Mouse (Mus musculus) liver, embryonic 14.5 days (tissue): ENCODE measurements around the gene Atad1. TPM values are rescaled to one million over a fixed set of nuclear protein-coding genes. Genes with fewer than 3 reads are reported as not detected.
"Not testable (repeated sequence)": the region's sequence is repeated elsewhere in the genome, so short reads cannot be mapped to it uniquely, and the experiment has no call there.

Experiments
- ATAC-seq: fragments of 200-750 bp; cut with Nextera tagmentation; 2 replicates; pipeline ENCODE4 v1.8.0; 2017; ENCODE audit warnings: moderate number of reproducible peaks, mild to moderate bottlenecking, moderate library complexity; ENCODE audit not compliant: insufficient read depth
- DNase-seq, 3 experiments: peaks; one replicate each; pipeline ENCODE4 v3.0.0-alpha.2; 2012 to 2013; ENCODE audit warnings: low read depth in 3 of 3, low spot score in 3 of 3
- H3K27ac ChIP-seq: fragments of 300-500 bp; sonication (generic); 2 replicates; pipeline ENCODE4 v1.5.1; 2014; ENCODE audit warnings: moderate library complexity, mild to moderate bottlenecking, control low read depth, inconsistent platforms
- H3K27me3 ChIP-seq: fragments of 300-500 bp; sonication (generic); 2 replicates; pipeline ENCODE4 v1.6.1; 2014; ENCODE audit warnings: mild to moderate bottlenecking, low read length, moderate library complexity; ENCODE audit not compliant: control insufficient read depth, insufficient read depth
- H3K36me3 ChIP-seq: fragments of 300-500 bp; sonication (generic); replicated peaks from 2 replicates; pipeline ENCODE4 v1.6.1; 2014; ENCODE audit warnings: low read depth; ENCODE audit not compliant: control insufficient read depth, insufficient read depth
- H3K4me1 ChIP-seq, 2 experiments: fragments of 200-500 bp in 1 of 2; fragments of 300-500 bp in 1 of 2; sonication (generic) in 1 of 2; replicated peaks; 2 replicates each; pipeline ENCODE4 v1.6.1; 2012 to 2014; ENCODE audit warnings: antibody characterized with exemption in 1 of 2, inconsistent platforms in 1 of 2, low read length in 1 of 2; ENCODE audit not compliant: control insufficient read depth in 2 of 2, insufficient read depth in 2 of 2
- H3K4me2 ChIP-seq: fragments of 300-500 bp; sonication (generic); 2 replicates; pipeline ENCODE4 v1.6.1; 2014; ENCODE audit warnings: low read depth, mild to moderate bottlenecking, control low read depth, moderate library complexity
- H3K4me3 ChIP-seq, 2 experiments: fragments of 200-500 bp in 1 of 2; fragments of 300-500 bp in 1 of 2; sonication (generic) in 1 of 2; 2 replicates each; pipeline ENCODE4 v1.5.1; 2012 to 2014; ENCODE audit warnings: low read depth in 2 of 2, low read length in 2 of 2, mild to moderate bottlenecking in 2 of 2, control low read depth in 1 of 2, inconsistent platforms in 1 of 2, moderate library complexity in 1 of 2; ENCODE audit not compliant: insufficient read depth in 1 of 2
- H3K9ac ChIP-seq: fragments of 300-500 bp; sonication (generic); replicated peaks from 2 replicates; pipeline ENCODE4 v1.6.1; 2014; ENCODE audit warnings: mild to moderate bottlenecking, control low read depth, moderate library complexity
- H3K9me3 ChIP-seq: fragments of 300-500 bp; sonication (generic); 2 replicates; pipeline ENCODE4 v1.6.1; 2016; ENCODE audit warnings: low read length, mixed read lengths; ENCODE audit not compliant: control insufficient read depth
- CTCF ChIP-seq: IDR thresholded peaks from 2 replicates; pipeline ENCODE4 v1.5.1; 2016; ENCODE audit warnings: antibody characterized with exemption, low read depth, control low read depth
- EP300 ChIP-seq: IDR thresholded peaks from 2 replicates; pipeline ENCODE4 v1.6.1; 2016; ENCODE audit warnings: antibody characterized with exemption, low read depth
- WGBS: fragments of 180-500 bp; shearing (Covaris S2); extraction: QIAGEN DNeasy Blood & Tissue Kit; methylation state at CpG from one replicate; pipeline ENCODE4 v1.1.7; 2014; ENCODE audit not compliant: insufficient replicate concordance; 5-methylcytosine and 5-hydroxymethylcytosine counted together
- polyA plus RNA-seq, 2 experiments: library from polyadenylated mRNA; depleted of rRNA in 1 of 2; stranded (reverse) in 1 of 2; unstranded in 1 of 2; fragments of >200 nt; fragmentation: Nextera tagmentation in 1 of 2; extraction: Ambion mirVana in 1 of 2; gene quantifications; 2 replicates each; pipeline versions ENCODE4 v1.2.1 to v1.2.3; 2012 to 2014

The Atad1 gene
- polyA plus RNA-seq (2012; rRNA removed): 6.5 and 9.9 TPM in 2 replicates
- 20.9 and 22.3 TPM in 2 replicates for polyA plus RNA-seq (2014; fragmentation: Nextera tagmentation; extraction: Ambion mirVana)

GRCm38 (mm10) chr19:32739686-32740085, at the start of gene Atad1:
TSS of gene Atad1 (minus strand) at chr19:32739786.
- DNase-seq: no peak
- no peak within 1 kb of the TSS for H3K4me2 ChIP-seq
- no peaks in the 10 kb centered on the region for H3K4me1 ChIP-seq
- no peak within 1 kb of the TSS for H3K27ac ChIP-seq
- 72% methylated on average over 4 of the region's 4 CpGs for WGBS
- no peak within 1 kb of the TSS for H3K9ac ChIP-seq
- H3K36me3 ChIP-seq: no peaks in the 10 kb centered on the region
- H3K4me3 ChIP-seq: no peak within 1 kb of the TSS
- no peak for ATAC-seq
- TF ChIP-seq CTCF (no peak), EP300 (no peak)
- no peaks in the 10 kb centered on the region for H3K9me3 ChIP-seq
- no peaks in the 10 kb centered on the region for H3K27me3 ChIP-seq

- not testable (repeated sequence) for H3K9me3 ChIP-seq, H3K4me2 ChIP-seq, H3K9ac ChIP-seq, H3K36me3 ChIP-seq, H3K27me3 ChIP-seq, H3K4me3 ChIP-seq, DNase-seq, H3K27ac ChIP-seq, ATAC-seq
- H3K4me1 ChIP-seq: peaks cover 0 to 15% of the 10 kb centered on the region in 2 experiments; a peak in 2 of 4 replicates
- 40% methylated on average over 3 of the region's 3 CpGs for WGBS
These were observed 48.4 kb upstream of the Atad1 start for GRCm38 (mm10) chr19:32788016-32788415.

GRCm38 (mm10) chr19:32787388-32787787, 47.8 kb upstream of the Atad1 start:
- H3K9me3 ChIP-seq, H3K4me3 ChIP-seq, DNase-seq, H3K27me3 ChIP-seq, H3K36me3 ChIP-seq, H3K27ac ChIP-seq, H3K9ac ChIP-seq, H3K4me2 ChIP-seq, ATAC-seq: not testable (repeated sequence)
- WGBS: 30% methylated on average over 4 of the region's 4 CpGs
- peaks cover 0 to 15% of the 10 kb centered on the region in 2 experiments; a peak in 2 of 4 replicates for H3K4me1 ChIP-seq

- Histone ChIP-seq H3K27me3 (no peaks in the 10 kb centered on the region), H3K4me2 (no peak overlapping the region), H3K36me3 (no peaks in the 10 kb centered on the region), H3K9me3 (no peaks in the 10 kb centered on the region), H3K9ac (no peak overlapping the region), H3K27ac (no peak overlapping the region), H3K4me3 (no peak overlapping the region), H3K4me1 (peaks cover 0 to 6% of the 10 kb centered on the region in 2 experiments; a peak in 2 of 4 replicates)
- no peak for ATAC-seq
- 65% methylated on average over 5 of the region's 5 CpGs for WGBS
- no peak for TF ChIP-seq EP300
- TF ChIP-seq CTCF: no peak
- DNase-seq: no peak
These were observed 41.9 kb upstream of the Atad1 start for GRCm38 (mm10) chr19:32781305-32782071.

- no peak overlapping the region for H3K9ac ChIP-seq
- no peak for TF ChIP-seq EP300
- H3K27ac ChIP-seq: no peak overlapping the region
- DNase-seq (no peak), ATAC-seq (no peak)
- 28% methylated on average over 3 of the region's 3 CpGs for WGBS
- no peaks in the 10 kb centered on the region for H3K9me3 ChIP-seq
- H3K27me3 ChIP-seq: no peaks in the 10 kb centered on the region
- no peaks in the 10 kb centered on the region for H3K36me3 ChIP-seq
- no peak overlapping the region for H3K4me2 ChIP-seq
- no peak overlapping the region for H3K4me3 ChIP-seq
- peaks cover 0 to 6% of the 10 kb centered on the region in 2 experiments; a peak in 2 of 4 replicates for H3K4me1 ChIP-seq
These were observed 39.5 kb upstream of the Atad1 start for GRCm38 (mm10) chr19:32779131-32779530.
